Mouse (Mus musculus) cerebellum, adult 2 months (tissue): ENCODE measurements around the gene Lrch4. TPM values are rescaled to one million over a fixed set of nuclear protein-coding genes. Genes with fewer than 3 reads are reported as not detected.

Experiments used
- DNase-seq, 2 experiments: peaks; one replicate each; pipeline ENCODE4 v3.0.0; 2021
- H3K27ac ChIP-seq: fragments of 200-500 bp; 2 replicates; pipeline ENCODE4 v1.5.1; 2012; ENCODE audit warnings: low read length, control low read depth, inconsistent platforms; ENCODE audit not compliant: insufficient read depth
- H3K27me3 ChIP-seq: fragments of 200-500 bp; 2 replicates; pipeline ENCODE4 v1.6.1; 2012; ENCODE audit warnings: inconsistent platforms, mild to moderate bottlenecking, low read length, moderate library complexity; ENCODE audit not compliant: control insufficient read depth, insufficient read depth
- H3K4me1 ChIP-seq: fragments of 200-500 bp; 2 replicates; pipeline ENCODE4 v1.6.1; 2011; ENCODE audit warnings: low read length; ENCODE audit not compliant: control insufficient read depth, insufficient read depth
- H3K4me3 ChIP-seq: fragments of 200-500 bp; replicated peaks from 2 replicates; pipeline ENCODE3; 2011; ENCODE audit warnings: mild to moderate bottlenecking, low read depth, low read length, control low read depth; ENCODE audit not compliant: insufficient read depth
- CTCF ChIP-seq: fragments of 200-500 bp; IDR thresholded peaks from 2 replicates; pipeline ENCODE4 v1.5.1; 2011; ENCODE audit warnings: low read depth, mild to moderate bottlenecking, control low read depth, low read length, moderate library complexity, borderline replicate concordance; ENCODE audit not compliant: insufficient read depth
- POLR2A ChIP-seq: fragments of 200-500 bp; IDR thresholded peaks from 2 replicates; pipeline ENCODE4 v1.6.1; 2011; ENCODE audit warnings: low read length, control low read depth, borderline replicate concordance; ENCODE audit not compliant: insufficient read depth
- WGBS: fragments of 180-500 bp; shearing (Covaris S2); methylation state at CpG from one replicate; pipeline ENCODE4 v1.1.7; 2018; 5-methylcytosine and 5-hydroxymethylcytosine counted together
- polyA plus RNA-seq: library from polyadenylated mRNA; depleted of rRNA; stranded (reverse); fragments of >200 nt; gene quantifications from 2 replicates; pipeline ENCODE4 v1.2.3, GENCODE M21; 2012

The Lrch4 gene
- polyA plus RNA-seq, 1 experiment = 14.4 TPM

DNA sequence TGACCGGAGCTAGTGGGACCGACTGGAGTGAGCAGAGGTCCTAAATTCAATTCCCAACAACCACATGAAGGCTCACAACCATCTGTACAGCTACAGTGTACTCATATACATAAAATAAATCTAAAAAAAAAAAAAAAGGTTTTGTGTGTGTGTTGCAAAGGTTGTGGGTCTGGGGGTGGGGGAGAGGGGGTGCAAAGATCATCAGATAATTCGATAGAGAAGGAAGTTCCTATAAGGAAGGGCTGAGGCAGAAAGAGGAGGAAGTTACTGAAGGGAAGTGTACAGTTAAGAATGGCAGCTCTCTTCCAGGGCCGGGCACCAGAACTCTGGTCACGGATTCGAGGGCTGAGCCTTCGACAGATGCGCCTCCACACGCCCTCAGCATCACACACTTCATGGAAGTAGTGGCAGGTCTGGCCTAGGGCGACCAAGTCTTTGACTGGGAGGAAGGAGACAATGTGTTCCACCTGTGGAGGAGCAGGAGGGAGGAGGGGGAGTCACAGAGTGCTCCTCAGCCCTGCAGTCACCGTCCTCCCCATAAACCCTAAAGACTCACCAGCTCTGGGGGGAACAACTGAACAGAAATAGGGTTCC lies 4.9 kb upstream of the Lrch4 start:
- TF ChIP-seq CTCF = no peak
- TF ChIP-seq POLR2A = no peak
- DNase-seq = no peak
- H3K27ac ChIP-seq = no peak overlapping the region
- 87% methylated on average over 11 of the region's 11 CpGs for WGBS
- no peak overlapping the region for H3K4me3 ChIP-seq
- H3K27me3 ChIP-seq = no peaks in the 10 kb centered on the region
- H3K4me1 ChIP-seq = no peaks in the 10 kb centered on the region

DNA sequence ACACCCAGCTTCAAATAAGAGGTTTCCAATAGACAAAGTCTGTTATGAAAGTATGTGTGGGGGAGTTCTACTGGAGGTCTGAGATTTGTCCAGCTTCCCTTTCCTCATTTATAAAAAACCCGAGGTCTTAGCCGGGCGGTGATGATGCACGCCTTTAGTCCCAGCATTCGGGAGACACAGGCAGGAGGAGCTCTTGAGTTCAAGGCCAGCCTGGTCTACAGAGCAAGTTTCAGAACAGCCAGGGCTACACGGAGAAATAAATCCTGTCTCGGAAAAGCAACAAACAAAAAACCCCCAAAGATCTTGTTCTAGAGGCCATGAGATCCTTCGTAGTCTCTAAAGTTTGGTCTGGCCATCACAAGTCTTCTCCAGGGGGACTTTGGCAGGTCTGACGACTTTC lies 930 bp upstream of the Lrch4 start:
- TF ChIP-seq POLR2A (no peak), CTCF (no peak)
- 2% methylated on average over 9 of the region's 9 CpGs for WGBS

DNA sequence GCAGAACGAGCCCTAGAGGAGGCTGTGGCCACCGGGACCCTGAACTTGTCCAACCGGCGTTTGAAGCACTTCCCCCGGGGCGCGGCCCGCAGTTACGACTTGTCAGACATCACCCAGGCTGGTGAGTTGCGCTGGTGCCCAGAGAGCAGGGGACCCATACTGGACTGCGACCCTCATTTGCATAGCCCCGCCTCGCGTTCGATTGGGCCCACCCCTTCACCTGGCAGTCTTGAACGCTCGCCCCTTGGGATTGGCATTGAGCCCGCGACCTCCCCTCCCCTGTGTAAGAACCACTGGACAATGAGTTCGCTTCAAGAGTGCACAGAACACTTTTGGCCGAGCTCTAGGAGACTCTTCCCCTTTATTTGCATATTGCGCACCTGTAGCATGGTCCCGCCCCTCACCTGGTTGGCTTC lies 393 bp downstream of the Lrch4 start:
- 2% methylated on average over 23 of the region's 23 CpGs for WGBS
- H3K27ac ChIP-seq = peak overlapping the region; percentile 11; the same call in 1 of the 2 replicates
- H3K27me3 ChIP-seq = no peaks in the 10 kb centered on the region
- H3K4me3 ChIP-seq = peak overlapping the region; percentile 84
- H3K4me1 ChIP-seq = peaks cover 18% of the 10 kb centered on the region
- TF ChIP-seq POLR2A (no peak), CTCF (no peak)
- DNase-seq = no peak

More for the DNA sequence above, 930 bp upstream of the Lrch4 start:
- Histone ChIP-seq H3K27ac (peak overlapping the region; percentile 88), H3K27me3 (no peaks in the 10 kb centered on the region), H3K4me3 (peak overlapping the region; percentile 85), H3K4me1 (peaks cover 18% of the 10 kb centered on the region)
- DNase-seq = no peak

DNA sequence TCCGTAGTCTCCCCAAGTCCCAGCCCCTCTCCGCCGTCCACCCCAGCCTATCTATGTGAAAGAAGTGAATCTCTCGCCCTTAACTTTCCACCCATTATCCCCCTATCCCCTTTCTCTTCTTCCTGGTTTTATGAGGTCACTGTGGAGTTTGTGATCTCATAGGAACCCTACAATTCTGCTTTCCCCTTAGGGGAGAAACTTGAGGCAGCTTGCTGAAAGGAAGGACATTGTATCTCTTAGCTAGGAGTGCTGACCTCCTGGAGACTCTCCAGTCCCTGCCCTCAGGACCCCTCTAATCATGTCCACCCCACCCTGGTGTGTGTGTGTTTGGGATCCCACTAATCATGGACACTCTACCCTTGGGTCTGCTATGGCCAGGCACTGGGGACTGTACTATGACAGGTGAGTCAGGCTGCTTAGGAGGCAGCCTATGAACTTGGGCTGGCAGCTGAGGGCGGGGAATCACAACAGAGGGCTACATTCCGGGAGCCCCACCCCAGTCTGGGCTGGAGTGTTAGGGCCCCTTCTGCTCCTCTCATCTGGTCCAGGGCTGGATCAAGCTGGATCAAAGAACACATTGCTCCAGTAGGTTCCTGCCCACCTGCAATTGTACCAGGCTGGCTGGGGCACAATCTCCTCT lies 1.1 kb downstream of the Lrch4 start:
- no peak for TF ChIP-seq CTCF
- TF ChIP-seq POLR2A = no peak
- WGBS = 17% methylated on average over 6 of the region's 6 CpGs
- Histone ChIP-seq H3K4me1 (peaks cover 18% of the 10 kb centered on the region), H3K27me3 (no peaks in the 10 kb centered on the region), H3K4me3 (peak overlapping the region; percentile 46), H3K27ac (no peak overlapping the region)
- no peak for DNase-seq

DNA sequence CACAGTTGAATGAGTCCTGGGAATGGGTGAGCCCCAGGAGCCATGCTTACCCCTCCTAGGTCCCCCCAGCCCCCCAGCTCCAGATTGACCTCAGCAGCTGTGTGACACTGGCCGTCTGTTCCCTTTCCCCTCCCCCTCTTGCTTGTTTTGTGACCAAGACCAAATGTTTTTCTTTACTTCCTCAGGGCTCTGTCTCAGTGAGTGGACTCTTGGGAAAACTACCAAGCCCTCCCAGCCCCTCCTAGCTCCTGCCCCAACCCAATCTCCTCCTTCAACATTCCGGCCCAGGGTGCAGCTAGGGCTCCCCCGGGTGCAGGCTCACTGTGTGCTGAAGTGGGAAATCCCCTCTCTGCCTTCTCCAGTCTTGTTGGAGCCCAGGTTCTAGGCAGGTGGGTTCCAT lies 1.7 kb downstream of the Lrch4 start:
- no peaks in the 10 kb centered on the region for H3K27me3 ChIP-seq
- no peak for DNase-seq
- no peak overlapping the region for H3K27ac ChIP-seq
- WGBS = 39% methylated on average over 3 of the region's 3 CpGs
- no peak overlapping the region for H3K4me3 ChIP-seq
- H3K4me1 ChIP-seq = peaks cover 18% of the 10 kb centered on the region
- TF ChIP-seq CTCF (no peak), POLR2A (no peak)

DNA sequence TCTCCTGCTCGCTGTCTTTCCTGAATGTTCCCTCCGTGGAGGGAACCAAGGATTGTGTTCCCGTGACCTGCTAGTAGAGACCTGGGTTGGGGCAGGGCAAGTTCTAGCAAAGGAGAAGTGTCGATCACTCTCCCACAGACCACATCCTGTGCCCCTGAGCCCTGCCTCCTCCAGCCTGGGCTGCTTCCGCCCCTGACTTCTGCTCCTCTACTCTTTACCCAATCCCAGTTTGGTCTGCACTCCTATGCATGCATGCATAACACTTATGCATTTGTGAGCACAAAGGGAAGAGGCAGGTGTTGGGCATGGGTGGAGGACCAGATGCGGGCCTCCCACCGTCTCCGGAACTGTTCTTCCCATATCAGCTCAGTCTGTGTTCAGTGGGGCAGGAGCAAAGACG lies 2.2 kb downstream of the Lrch4 start:
- no peak overlapping the region for H3K27ac ChIP-seq
- H3K4me1 ChIP-seq = peaks cover 18% of the 10 kb centered on the region
- 46% methylated on average over 9 of the region's 9 CpGs for WGBS
- H3K4me3 ChIP-seq = no peak overlapping the region
- DNase-seq = no peak
- no peaks in the 10 kb centered on the region for H3K27me3 ChIP-seq
- no peak for TF ChIP-seq CTCF
- no peak for TF ChIP-seq POLR2A

DNA sequence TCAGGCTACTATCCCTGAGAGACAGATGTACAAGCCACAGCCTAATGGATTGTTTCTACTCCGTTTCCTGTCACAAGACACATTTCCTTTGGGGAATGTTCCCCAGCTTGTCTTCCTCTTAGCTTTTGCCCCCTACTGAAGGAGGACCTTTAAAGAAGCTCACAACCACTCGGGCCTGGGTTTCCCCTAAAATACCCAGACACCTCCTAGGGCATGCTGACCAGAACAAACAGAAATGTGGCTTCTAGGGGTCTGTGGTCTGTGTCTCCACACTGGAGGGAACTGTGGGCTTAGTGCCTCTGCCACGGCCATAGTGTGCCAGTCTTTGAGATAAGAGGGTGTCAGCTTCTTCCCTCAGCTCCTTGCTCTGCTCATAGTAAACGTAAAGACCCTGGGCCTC lies 2.7 kb downstream of the Lrch4 start:
- DNase-seq = no peak
- H3K4me1 ChIP-seq = peaks cover 18% of the 10 kb centered on the region
- 58% methylated on average over 4 of the region's 4 CpGs for WGBS
- H3K27ac ChIP-seq = no peak overlapping the region
- no peaks in the 10 kb centered on the region for H3K27me3 ChIP-seq
- TF ChIP-seq POLR2A = no peak
- TF ChIP-seq CTCF = no peak
- H3K4me3 ChIP-seq = no peak overlapping the region
